Mouse (Mus musculus): ENCODE measurements around the gene Wscd2.

- TF ChIP-seq CTCF (IDR thresholded peaks at IDR 0.05; ENCODE audit: low read depth, low read length) = no peak
- no peak for TF ChIP-seq TAL1 (conservative IDR thresholded peaks at IDR 0.05; ENCODE audit: low read depth, low read length)
- TF ChIP-seq GATA1 (IDR thresholded peaks at IDR 0.05; ENCODE audit: borderline replicate concordance, low read length) = no peak
- no peak for TF ChIP-seq POLR2AphosphoS5 (IDR thresholded peaks at IDR 0.05; ENCODE audit: insufficient replicate concordance, low read depth, low read length)
Measured at GRCm38 (mm10) chr5:113506065-113506464, 15.9 kb downstream of the Wscd2 start.
